Mouse (Mus musculus) intestine, embryonic 16.5 days (tissue): ENCODE measurements around the gene Aire. TPM values are rescaled to one million over a fixed set of nuclear protein-coding genes. Genes with fewer than 3 reads are reported as not detected.

Experiments
- ATAC-seq: fragments of 200-750 bp; cut with Nextera tagmentation; 2 replicates; pipeline ENCODE4 v1.8.0; 2017; ENCODE audit warnings: moderate TSS enrichment, moderate library complexity
- H3K27ac ChIP-seq: fragments of 300-500 bp; sonication (generic); 2 replicates; pipeline ENCODE4 v1.5.1; 2014; ENCODE audit warnings: mild to moderate bottlenecking, low read length
- H3K27me3 ChIP-seq: fragments of 300-500 bp; sonication (generic); replicated peaks from 2 replicates; pipeline ENCODE4 v1.6.1; 2014; ENCODE audit warnings: low read length, control low read depth, mixed read lengths; ENCODE audit not compliant: control insufficient read depth, insufficient read depth
- H3K36me3 ChIP-seq: fragments of 300-500 bp; sonication (generic); 2 replicates; pipeline ENCODE4 v1.6.1; 2014; ENCODE audit warnings: low read length, control low read depth; ENCODE audit not compliant: control insufficient read depth, insufficient read depth
- H3K4me1 ChIP-seq: fragments of 300-500 bp; sonication (generic); 2 replicates; pipeline ENCODE4 v1.6.1; 2014; ENCODE audit warnings: low read length, control low read depth, mixed read lengths; ENCODE audit not compliant: control insufficient read depth, insufficient read depth
- H3K4me2 ChIP-seq: fragments of 300-500 bp; sonication (generic); 2 replicates; pipeline ENCODE4 v1.6.1; 2014; ENCODE audit warnings: low read depth, low read length, control low read depth
- H3K4me3 ChIP-seq: fragments of 300-500 bp; sonication (generic); 2 replicates; pipeline ENCODE4 v1.5.1; 2014; ENCODE audit warnings: mild to moderate bottlenecking, low read length
- H3K9ac ChIP-seq: fragments of 300-500 bp; sonication (generic); 2 replicates; pipeline ENCODE4 v1.6.1; 2014; ENCODE audit warnings: low read depth, low read length
- H3K9me3 ChIP-seq: fragments of 300-500 bp; sonication (generic); 2 replicates; pipeline ENCODE4 v1.6.1; 2016; ENCODE audit warnings: low read length, control low read depth; ENCODE audit not compliant: control insufficient read depth
- WGBS: fragments of 180-500 bp; shearing (Covaris S2); extraction: QIAGEN DNeasy Blood & Tissue Kit; methylation state at CpG from one replicate; pipeline ENCODE4 v1.1.7; 2014; 5-methylcytosine and 5-hydroxymethylcytosine counted together
- polyA plus RNA-seq: library from polyadenylated mRNA; unstranded; fragments of >200 nt; fragmentation: Nextera tagmentation; extraction: Ambion mirVana; gene quantifications from 2 replicates; pipeline ENCODE4 v1.2.1, GENCODE M21; 2015

Aire gene
- polyA plus RNA-seq, 1 experiment from 2014 or later: 0.20 TPM

DNA sequence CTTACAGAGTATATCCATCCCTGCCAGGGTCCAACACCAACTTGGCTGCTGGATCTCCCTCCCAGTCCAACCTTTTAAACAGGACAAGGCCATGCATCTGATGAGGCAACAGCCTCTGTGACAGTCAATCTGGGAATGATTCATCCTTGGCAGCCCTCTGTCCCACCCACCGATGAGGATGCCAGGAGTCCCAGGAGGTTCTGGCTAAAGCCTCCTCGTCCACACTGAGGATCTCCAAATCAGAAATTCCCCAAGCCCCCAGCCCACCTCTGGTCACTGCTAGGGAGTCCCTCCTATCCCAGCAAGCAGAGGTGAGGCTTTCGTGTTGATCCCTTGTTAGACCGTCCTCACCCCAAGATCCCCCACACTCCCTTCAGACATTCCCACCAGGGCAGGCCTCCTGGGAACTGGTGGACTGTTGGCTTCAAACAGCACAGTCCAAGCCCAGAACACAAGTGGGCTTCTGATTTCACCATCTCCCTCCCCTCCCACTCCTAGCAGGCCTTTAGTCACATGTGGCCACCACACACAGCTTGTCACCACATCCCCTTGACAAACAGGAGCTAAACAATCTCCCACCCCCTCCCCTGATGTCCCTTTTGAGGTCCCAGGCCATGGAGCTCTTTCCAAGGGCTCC, 36.7 kb upstream of the Aire start:
- no peak for ATAC-seq
- 83% methylated on average over 4 of the region's 4 CpGs for WGBS

DNA sequence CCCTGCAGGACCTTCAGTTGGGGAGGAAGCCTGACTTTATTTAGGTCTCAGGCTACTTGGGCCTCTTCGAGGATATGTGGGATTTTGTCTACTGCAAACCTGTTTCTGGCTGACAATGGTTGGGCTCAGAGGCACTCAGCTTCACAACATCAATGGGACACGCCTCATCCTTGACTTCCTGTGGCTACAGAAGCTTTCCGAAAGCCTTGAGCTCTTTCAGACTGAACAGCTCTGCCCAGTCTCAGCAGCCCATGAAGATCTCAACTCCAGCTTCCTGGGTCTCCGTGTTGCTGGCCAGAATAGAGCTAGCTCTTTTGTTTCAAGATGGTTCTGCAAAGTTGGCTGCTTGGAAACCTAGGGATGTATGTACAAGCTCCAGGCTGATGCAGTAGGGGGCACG, 34.9 kb upstream of the Aire start:
- 0 out of 2 replicates have a peak, but pooled peaks cover 4% of the 10 kb centered on the region for H3K9me3 ChIP-seq
- no peak overlapping the region for H3K9ac ChIP-seq
- WGBS: 79% methylated on average over 5 of the region's 5 CpGs

More for the DNA sequence above, 36.7 kb upstream of the Aire start:
- Histone ChIP-seq H3K9me3 (0 out of 2 replicates have a peak, but pooled peaks cover 4% of the 10 kb centered on the region), H3K9ac (no peak overlapping the region), H3K36me3 (peaks cover 3% of the 10 kb centered on the region; the same call in 1 of the 2 replicates), H3K4me1 (no peaks in the 10 kb centered on the region), H3K27ac (no peak overlapping the region), H3K27me3 (no peaks in the 10 kb centered on the region), H3K4me2 (no peak overlapping the region), H3K4me3 (no peak overlapping the region)

GRCm38 (mm10) chr10:78077862-78078261, 34.5 kb upstream of the Aire start:
- Histone ChIP-seq H3K36me3 (peaks cover 3% of the 10 kb centered on the region; the same call in 1 of the 2 replicates), H3K27ac (no peak overlapping the region), H3K9me3 (0 out of 2 replicates have a peak, but pooled peaks cover 4% of the 10 kb centered on the region), H3K9ac (no peak overlapping the region), H3K4me1 (no peaks in the 10 kb centered on the region), H3K4me2 (no peak overlapping the region), H3K4me3 (no peak overlapping the region), H3K27me3 (no peaks in the 10 kb centered on the region)
- 78% methylated on average over 9 of the region's 9 CpGs for WGBS
- ATAC-seq: no peak

More for the DNA sequence above, 34.9 kb upstream of the Aire start:
- no peaks in the 10 kb centered on the region for H3K4me1 ChIP-seq
- no peak overlapping the region for H3K4me3 ChIP-seq
- no peak overlapping the region for H3K4me2 ChIP-seq
- no peaks in the 10 kb centered on the region for H3K27me3 ChIP-seq
- no peak for ATAC-seq
- peaks cover 3% of the 10 kb centered on the region; the same call in 1 of the 2 replicates for H3K36me3 ChIP-seq
- H3K27ac ChIP-seq: no peak overlapping the region

DNA sequence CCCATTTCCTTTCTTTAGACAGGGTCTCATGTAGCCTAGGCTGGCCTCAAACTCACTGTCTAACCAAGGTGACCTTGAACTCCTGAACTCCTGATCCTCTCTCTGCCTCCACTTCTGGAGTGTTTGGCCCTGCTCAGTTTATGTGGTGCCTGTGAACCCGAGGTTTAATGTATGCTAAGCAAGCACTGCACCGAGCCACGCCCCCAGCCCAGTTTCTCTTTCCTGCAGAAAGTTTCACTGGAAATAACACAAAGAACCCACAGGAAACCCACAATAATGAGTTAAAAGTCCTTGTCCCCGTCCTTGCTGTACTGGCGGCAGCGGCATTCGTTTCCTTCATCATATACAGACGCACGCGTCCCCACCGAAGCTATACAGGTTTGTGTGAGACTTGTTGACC, 31.6 kb upstream of the Aire start:
- Histone ChIP-seq H3K36me3 (peaks cover 3% of the 10 kb centered on the region; the same call in 1 of the 2 replicates), H3K4me1 (0 out of 2 replicates have a peak, but pooled peaks cover under 1% of the 10 kb centered on the region), H3K27ac (no peak overlapping the region), H3K27me3 (no peaks in the 10 kb centered on the region), H3K9me3 (0 out of 2 replicates have a peak, but pooled peaks cover 4% of the 10 kb centered on the region), H3K4me3 (no peak overlapping the region), H3K9ac (no peak overlapping the region), H3K4me2 (no peak overlapping the region)
- no peak for ATAC-seq
- 79% methylated on average over 11 of the region's 11 CpGs for WGBS

DNA sequence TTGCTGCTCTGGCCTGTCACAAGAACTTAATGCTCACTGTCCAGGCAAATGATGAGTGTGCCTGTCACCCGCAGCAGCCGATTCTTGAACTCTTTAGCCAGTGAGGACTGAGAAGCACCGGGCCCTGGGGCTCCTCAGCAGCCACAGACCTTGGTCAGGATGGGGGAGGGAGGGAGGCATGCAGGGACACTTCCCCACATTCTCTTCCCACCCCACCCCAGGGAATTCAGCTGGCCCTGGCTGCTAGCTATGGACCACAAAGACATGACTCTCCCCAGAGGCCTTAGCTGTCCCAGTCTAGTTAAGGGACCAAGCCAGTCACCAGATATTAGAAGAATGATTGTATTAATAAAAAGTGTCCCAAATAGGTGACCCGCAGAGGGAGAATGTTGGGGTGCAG, 30.7 kb upstream of the Aire start:
- no peak overlapping the region for H3K27ac ChIP-seq
- no peak overlapping the region for H3K4me2 ChIP-seq
- H3K36me3 ChIP-seq: peaks cover 3% of the 10 kb centered on the region; the same call in 1 of the 2 replicates
- no peaks in the 10 kb centered on the region for H3K27me3 ChIP-seq
- no peak overlapping the region for H3K4me3 ChIP-seq
- H3K4me1 ChIP-seq: 0 out of 2 replicates have a peak, but pooled peaks cover 2% of the 10 kb centered on the region
- no peak overlapping the region for H3K9ac ChIP-seq
- ATAC-seq: no peak
- H3K9me3 ChIP-seq: 0 out of 2 replicates have a peak, but pooled peaks cover 4% of the 10 kb centered on the region
- 70% methylated on average over 4 of the region's 4 CpGs for WGBS

- under 1% methylated on average over 66 of the region's 66 CpGs for WGBS
- Histone ChIP-seq H3K9ac (peak within 1 kb of the TSS; percentile 82), H3K27ac (peak within 1 kb of the TSS; percentile 74), H3K4me2 (peak within 1 kb of the TSS; percentile 98), H3K36me3 (no peaks in the 10 kb centered on the region), H3K4me1 (peaks cover 6% of the 10 kb centered on the region; the same call in 1 of the 2 replicates), H3K27me3 (no peaks in the 10 kb centered on the region), H3K9me3 (no peaks in the 10 kb centered on the region), H3K4me3 (peak within 1 kb of the TSS; percentile 82)
- ATAC-seq: peak; percentile 94
Observed at GRCm38 (mm10) chr10:78069101-78070011, 25.9 kb upstream of the Aire start, which contains the start of gene Icosl. Gene Icosl, plus strand, starts transcription at chr10:78069302.

GRCm38 (mm10) chr10:78068541-78068940, 25.1 kb upstream of the Aire start:
- no peak overlapping the region for H3K27ac ChIP-seq
- peak overlapping the region; percentile 98 for H3K4me2 ChIP-seq
- peak overlapping the region; percentile 82 for H3K9ac ChIP-seq
- no peaks in the 10 kb centered on the region for H3K9me3 ChIP-seq
- H3K27me3 ChIP-seq: no peaks in the 10 kb centered on the region
- no peak for ATAC-seq
- H3K4me1 ChIP-seq: peaks cover 6% of the 10 kb centered on the region; the same call in 1 of the 2 replicates
- WGBS: 24% methylated on average over 11 of the region's 11 CpGs
- peak overlapping the region; percentile 82 for H3K4me3 ChIP-seq
- no peaks in the 10 kb centered on the region for H3K36me3 ChIP-seq

GRCm38 (mm10) chr10:78067226-78067625, 23.8 kb upstream of the Aire start:
- no peak overlapping the region for H3K4me3 ChIP-seq
- no peaks in the 10 kb centered on the region for H3K27me3 ChIP-seq
- H3K27ac ChIP-seq: 0 out of 2 replicates have a peak overlapping the region, but pooled peaks have one; percentile 9
- ATAC-seq: peak; percentile 53
- H3K4me1 ChIP-seq: peaks cover 6% of the 10 kb centered on the region; the same call in 1 of the 2 replicates
- no peak overlapping the region for H3K9ac ChIP-seq
- no peaks in the 10 kb centered on the region for H3K36me3 ChIP-seq
- H3K9me3 ChIP-seq: no peaks in the 10 kb centered on the region
- H3K4me2 ChIP-seq: no peak overlapping the region
- WGBS: 29% methylated on average over 4 of the region's 4 CpGs

GRCm38 (mm10) chr10:78063122-78063521, 19.7 kb upstream of the Aire start:
- Histone ChIP-seq H3K4me3 (no peak overlapping the region), H3K36me3 (no peaks in the 10 kb centered on the region), H3K27ac (no peak overlapping the region), H3K27me3 (no peaks in the 10 kb centered on the region), H3K9ac (no peak overlapping the region), H3K4me1 (no peaks in the 10 kb centered on the region), H3K9me3 (no peaks in the 10 kb centered on the region), H3K4me2 (no peak overlapping the region)
- 84% methylated on average over 9 of the region's 9 CpGs for WGBS
- ATAC-seq: no peak
